Mouse (Mus musculus): ENCODE results near the gene Skap1. TPM values are rescaled to one million over a fixed set of nuclear protein-coding genes. Genes with fewer than 3 reads are reported as not detected.

The Skap1 gene
- polyA plus RNA-seq, 2 experiments, result 0.11 to 0.14 TPM

GRCm38 (mm10) chr11:96692250-96692649 is 227.9 kb downstream of the Skap1 start:
- TF ChIP-seq EP300 (IDR thresholded peaks at IDR 0.05; ENCODE audit: low read depth) (no peak), CTCF (IDR thresholded peaks at IDR 0.05; ENCODE audit: low read depth) (no peak)
- Histone ChIP-seq H3K4me1 (replicated peaks; ENCODE audit: control insufficient read depth in 2 of 2, insufficient read depth in 2 of 2, low read length in 1 of 2) (no peaks in the 10 kb centered on the region), H3K36me3 (replicated peaks; ENCODE audit: control insufficient read depth, insufficient read depth, low read depth) (no peaks in the 10 kb centered on the region), H3K9me3 (ENCODE audit: control insufficient read depth, low read length) (no peaks in the 10 kb centered on the region), H3K4me2 (ENCODE audit: low read depth) (no peak overlapping the region), H3K27me3 (ENCODE audit: control insufficient read depth, insufficient read depth, low read length) (no peaks in the 10 kb centered on the region), H3K4me3 (ENCODE audit: insufficient read depth in 1 of 2, low read depth in 2 of 2, low read length in 2 of 2) (no peak overlapping the region), H3K9ac (replicated peaks) (no peak overlapping the region), H3K27ac (no peak overlapping the region)
- DNase-seq (ENCODE audit: low read depth in 3 of 3, low spot score in 3 of 3), result no peak
- 67% methylated on average over 5 of the region's 5 CpGs for WGBS (ENCODE audit: insufficient replicate concordance)
- ATAC-seq (ENCODE audit: insufficient read depth), result no peak

- Histone ChIP-seq H3K36me3 (replicated peaks; ENCODE audit: control insufficient read depth, insufficient read depth, low read depth) (no peaks in the 10 kb centered on the region), H3K9ac (replicated peaks) (no peak overlapping the region), H3K4me1 (replicated peaks; ENCODE audit: control insufficient read depth in 2 of 2, insufficient read depth in 2 of 2, low read length in 1 of 2) (no peaks in the 10 kb centered on the region), H3K27me3 (ENCODE audit: control insufficient read depth, insufficient read depth, low read length) (no peaks in the 10 kb centered on the region), H3K27ac (no peak overlapping the region), H3K9me3 (ENCODE audit: control insufficient read depth, low read length) (no peaks in the 10 kb centered on the region), H3K4me3 (ENCODE audit: insufficient read depth in 1 of 2, low read depth in 2 of 2, low read length in 2 of 2) (no peak overlapping the region), H3K4me2 (ENCODE audit: low read depth) (no peak overlapping the region)
- ATAC-seq (ENCODE audit: insufficient read depth), result no peak
- TF ChIP-seq CTCF (IDR thresholded peaks at IDR 0.05; ENCODE audit: low read depth) (no peak), EP300 (IDR thresholded peaks at IDR 0.05; ENCODE audit: low read depth) (no peak)
- 75% methylated on average over 11 of the region's 11 CpGs for WGBS (ENCODE audit: insufficient replicate concordance)
- DNase-seq (ENCODE audit: low read depth in 3 of 3, low spot score in 3 of 3), result no peak
Measured at GRCm38 (mm10) chr11:96693360-96693759, 229.0 kb downstream of the Skap1 start.

GRCm38 (mm10) chr11:96694774-96695173 is 230.4 kb downstream of the Skap1 start:
- no peak overlapping the region for H3K4me3 ChIP-seq (ENCODE audit: insufficient read depth in 1 of 2, low read depth in 2 of 2, low read length in 2 of 2)
- H3K27me3 ChIP-seq (ENCODE audit: control insufficient read depth, insufficient read depth, low read length), result no peaks in the 10 kb centered on the region
- no peak for DNase-seq (ENCODE audit: low read depth in 3 of 3, low spot score in 3 of 3)

GRCm38 (mm10) chr11:96696168-96696727 is 231.9 kb downstream of the Skap1 start:
- no peaks in the 10 kb centered on the region for H3K27me3 ChIP-seq (ENCODE audit: control insufficient read depth, insufficient read depth, low read length)
- no peak overlapping the region for H3K4me3 ChIP-seq (ENCODE audit: insufficient read depth in 1 of 2, low read depth in 2 of 2, low read length in 2 of 2)
- H3K9ac ChIP-seq (replicated peaks), result no peak overlapping the region

More at GRCm38 (mm10) chr11:96694774-96695173, 230.4 kb downstream of the Skap1 start:
- H3K9ac ChIP-seq (replicated peaks), result no peak overlapping the region
- no peak for TF ChIP-seq CTCF (IDR thresholded peaks at IDR 0.05; ENCODE audit: low read depth)
- no peak for TF ChIP-seq EP300 (IDR thresholded peaks at IDR 0.05; ENCODE audit: low read depth)
- no peaks in the 10 kb centered on the region for H3K36me3 ChIP-seq (replicated peaks; ENCODE audit: control insufficient read depth, insufficient read depth, low read depth)
- H3K27ac ChIP-seq, result no peak overlapping the region
- no peak overlapping the region for H3K4me2 ChIP-seq (ENCODE audit: low read depth)
- ATAC-seq (ENCODE audit: insufficient read depth), result no peak
- H3K9me3 ChIP-seq (ENCODE audit: control insufficient read depth, low read length), result no peaks in the 10 kb centered on the region
- H3K4me1 ChIP-seq (replicated peaks; ENCODE audit: control insufficient read depth in 2 of 2, insufficient read depth in 2 of 2, low read length in 1 of 2), result no peaks in the 10 kb centered on the region
- WGBS (ENCODE audit: insufficient replicate concordance), result 72% methylated on average over 12 of the region's 12 CpGs

GRCm38 (mm10) chr11:96696842-96697455 is 232.6 kb downstream of the Skap1 start:
- no peaks in the 10 kb centered on the region for H3K4me1 ChIP-seq (replicated peaks; ENCODE audit: control insufficient read depth in 2 of 2, insufficient read depth in 2 of 2, low read length in 1 of 2)
- no peak overlapping the region for H3K27ac ChIP-seq
- no peak for ATAC-seq (ENCODE audit: insufficient read depth)
- no peak overlapping the region for H3K4me3 ChIP-seq (ENCODE audit: insufficient read depth in 1 of 2, low read depth in 2 of 2, low read length in 2 of 2)
- H3K9me3 ChIP-seq (ENCODE audit: control insufficient read depth, low read length), result no peaks in the 10 kb centered on the region
- 34% methylated on average over 7 of the region's 7 CpGs for WGBS (ENCODE audit: insufficient replicate concordance)
- no peak overlapping the region for H3K4me2 ChIP-seq (ENCODE audit: low read depth)
- H3K36me3 ChIP-seq (replicated peaks; ENCODE audit: control insufficient read depth, insufficient read depth, low read depth), result no peaks in the 10 kb centered on the region
- TF ChIP-seq CTCF (IDR thresholded peaks at IDR 0.05; ENCODE audit: low read depth), result no peak
- TF ChIP-seq EP300 (IDR thresholded peaks at IDR 0.05; ENCODE audit: low read depth), result no peak
- H3K9ac ChIP-seq (replicated peaks), result no peak overlapping the region
- H3K27me3 ChIP-seq (ENCODE audit: control insufficient read depth, insufficient read depth, low read length), result no peaks in the 10 kb centered on the region
- DNase-seq (ENCODE audit: low read depth in 3 of 3, low spot score in 3 of 3), result no peak

More at GRCm38 (mm10) chr11:96696168-96696727, 231.9 kb downstream of the Skap1 start:
- Histone ChIP-seq H3K4me2 (ENCODE audit: low read depth) (no peak overlapping the region), H3K4me1 (replicated peaks; ENCODE audit: control insufficient read depth in 2 of 2, insufficient read depth in 2 of 2, low read length in 1 of 2) (no peaks in the 10 kb centered on the region), H3K36me3 (replicated peaks; ENCODE audit: control insufficient read depth, insufficient read depth, low read depth) (no peaks in the 10 kb centered on the region), H3K27ac (no peak overlapping the region), H3K9me3 (ENCODE audit: control insufficient read depth, low read length) (no peaks in the 10 kb centered on the region)
- WGBS (ENCODE audit: insufficient replicate concordance), result 66% methylated on average over 15 of the region's 15 CpGs
- ATAC-seq (ENCODE audit: insufficient read depth) (no peak), DNase-seq (ENCODE audit: low read depth in 3 of 3, low spot score in 3 of 3) (no peak)
- TF ChIP-seq EP300 (IDR thresholded peaks at IDR 0.05; ENCODE audit: low read depth) (no peak), CTCF (IDR thresholded peaks at IDR 0.05; ENCODE audit: low read depth) (no peak)
